Mouse (Mus musculus) liver, embryonic 11.5 days (tissue): ENCODE measurements around the gene Phkg1. TPM values are rescaled to one million over a fixed set of nuclear protein-coding genes. Genes with fewer than 3 reads are reported as not detected.
A peak's percentile ranks its signal among the peaks of the same experiment; 100 is the strongest.

Experiments used
- ATAC-seq: fragments of 200-750 bp; cut with Nextera tagmentation; replicated peaks from 2 replicates; pipeline ENCODE4 v1.8.0; 2017; ENCODE audit warnings: moderate number of reproducible peaks, mild to moderate bottlenecking, moderate TSS enrichment, moderate library complexity; ENCODE audit not compliant: low FRiP score
- DNase-seq: peaks from one replicate; pipeline ENCODE4 v3.0.0-alpha.2; 2017; ENCODE audit warnings: low spot score
- H3K27ac ChIP-seq: fragments of 300-500 bp; sonication (generic); 2 replicates; pipeline ENCODE4 v1.5.1; 2014; ENCODE audit warnings: mild to moderate bottlenecking, low read depth, low read length, control low read depth
- H3K27me3 ChIP-seq: fragments of 300-500 bp; sonication (generic); replicated peaks from 2 replicates; pipeline ENCODE4 v1.6.1; 2014; ENCODE audit warnings: low read length, mixed read lengths; ENCODE audit not compliant: control insufficient read depth, insufficient read depth
- H3K36me3 ChIP-seq: fragments of 300-500 bp; sonication (generic); 2 replicates; pipeline ENCODE4 v1.6.1; 2014; ENCODE audit warnings: mild to moderate bottlenecking, low read length, moderate library complexity, mixed read lengths; ENCODE audit not compliant: control insufficient read depth, insufficient read depth
- H3K4me1 ChIP-seq: fragments of 300-500 bp; sonication (generic); replicated peaks from 2 replicates; pipeline ENCODE4 v1.6.1; 2014; ENCODE audit warnings: low read length, mixed read lengths; ENCODE audit not compliant: control insufficient read depth, insufficient read depth
- H3K4me2 ChIP-seq: fragments of 300-500 bp; sonication (generic); 2 replicates; pipeline ENCODE4 v1.6.1; 2014; ENCODE audit warnings: mild to moderate bottlenecking, control low read depth, moderate library complexity
- H3K4me3 ChIP-seq: fragments of 300-500 bp; sonication (generic); 2 replicates; pipeline ENCODE4 v1.5.1; 2014; ENCODE audit warnings: low read depth, low read length, control low read depth
- H3K9ac ChIP-seq: fragments of 300-500 bp; sonication (generic); 2 replicates; pipeline ENCODE4 v1.6.1; 2014; ENCODE audit warnings: low read depth, low read length, control low read depth
- H3K9me3 ChIP-seq: fragments of 300-500 bp; sonication (generic); 2 replicates; pipeline ENCODE4 v1.6.1; 2016; ENCODE audit warnings: low read length, inconsistent platforms, mixed read lengths; ENCODE audit not compliant: control insufficient read depth
- WGBS: fragments of 180-500 bp; shearing (Covaris S2); extraction: QIAGEN DNeasy Blood & Tissue Kit; methylation state at CpG from one replicate; pipeline ENCODE4 v1.1.7; 2014; 5-methylcytosine and 5-hydroxymethylcytosine counted together
- polyA plus RNA-seq: library from polyadenylated mRNA; unstranded; fragments of >200 nt; fragmentation: Nextera tagmentation; extraction: Ambion mirVana; gene quantifications from 2 replicates; pipeline ENCODE4 v1.2.1, GENCODE M21; 2014

The Phkg1 gene
- polyA plus RNA-seq, 1 experiment from 2014 or later, result 0.29 TPM

- Histone ChIP-seq H3K4me3 (peak overlapping the region; percentile 92), H3K27me3 (no peaks in the 10 kb centered on the region), H3K4me1 (peaks cover 5% of the 10 kb centered on the region), H3K27ac (peak overlapping the region; percentile 98), H3K9ac (peak overlapping the region; percentile 91), H3K36me3 (peaks cover 14% of the 10 kb centered on the region), H3K9me3 (no peaks in the 10 kb centered on the region), H3K4me2 (peak overlapping the region; percentile 85)
- 20% methylated on average over 10 of the region's 10 CpGs for WGBS
- DNase-seq (peak; percentile 48), ATAC-seq (peak; percentile 43; the same call in 1 of the 2 replicates)
Measured at GRCm38 (mm10) chr5:129886271-129886670, 12.1 kb downstream of the Phkg1 start.

GRCm38 (mm10) chr5:129879888-129880287, 18.5 kb downstream of the Phkg1 start:
- Histone ChIP-seq H3K9ac (no peak overlapping the region), H3K27me3 (no peaks in the 10 kb centered on the region), H3K4me3 (no peak overlapping the region), H3K27ac (no peak overlapping the region), H3K9me3 (no peaks in the 10 kb centered on the region), H3K4me2 (no peak overlapping the region), H3K36me3 (peaks cover 21% of the 10 kb centered on the region), H3K4me1 (no peaks in the 10 kb centered on the region)
- DNase-seq, result no peak
- no peak for ATAC-seq
- WGBS, result 64% methylated on average over 3 of the region's 3 CpGs

- Histone ChIP-seq H3K4me2 (no peak overlapping the region), H3K4me3 (no peak overlapping the region), H3K27me3 (no peaks in the 10 kb centered on the region), H3K27ac (no peak overlapping the region), H3K4me1 (no peaks in the 10 kb centered on the region), H3K9ac (no peak overlapping the region), H3K36me3 (peaks cover 18% of the 10 kb centered on the region), H3K9me3 (no peaks in the 10 kb centered on the region)
- 65% methylated on average over 2 of the region's 2 CpGs for WGBS
- DNase-seq (no peak), ATAC-seq (peak; percentile 44; the same call in 1 of the 2 replicates)
Measured at GRCm38 (mm10) chr5:129878946-129879345, 19.4 kb downstream of the Phkg1 start.

- 60% methylated on average over 9 of the region's 9 CpGs for WGBS
- no peak overlapping the region for H3K27ac ChIP-seq
Measured at GRCm38 (mm10) chr5:129877731-129878455, 20.5 kb downstream of the Phkg1 start.

DNA sequence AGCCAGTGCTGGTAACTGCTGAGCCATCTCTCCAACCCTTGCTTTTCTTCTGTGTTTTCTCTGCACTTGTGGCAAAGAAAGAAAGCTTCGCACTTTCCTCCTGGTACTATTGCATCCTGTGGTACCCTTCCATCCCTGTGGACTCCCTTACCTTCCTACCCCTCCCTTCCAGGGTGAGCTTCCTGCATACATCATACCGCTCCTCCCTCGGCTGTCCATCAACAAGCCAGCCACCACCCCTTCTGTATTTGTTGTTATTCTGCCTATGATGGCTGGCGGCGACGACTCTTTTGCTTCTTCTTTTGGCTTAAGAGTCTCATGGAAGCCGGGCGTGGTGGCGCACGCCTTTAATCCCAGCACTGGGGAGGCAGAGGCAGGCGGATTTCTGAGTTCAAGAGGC, 23.3 kb downstream of the Phkg1 start:
- WGBS, result 78% methylated on average over 11 of the region's 11 CpGs
- Histone ChIP-seq H3K4me3 (no peak overlapping the region), H3K4me2 (no peak overlapping the region), H3K27ac (no peak overlapping the region), H3K36me3 (no peaks in the 10 kb centered on the region), H3K9me3 (no peaks in the 10 kb centered on the region), H3K4me1 (no peaks in the 10 kb centered on the region), H3K9ac (no peak overlapping the region), H3K27me3 (no peaks in the 10 kb centered on the region)
- no peak for DNase-seq
- ATAC-seq, result no peak

More at GRCm38 (mm10) chr5:129877731-129878455, 20.5 kb downstream of the Phkg1 start:
- ATAC-seq (no peak), DNase-seq (no peak)
- H3K4me2 ChIP-seq, result no peak overlapping the region
- no peaks in the 10 kb centered on the region for H3K4me1 ChIP-seq
- no peak overlapping the region for H3K9ac ChIP-seq
- H3K9me3 ChIP-seq, result no peaks in the 10 kb centered on the region
- H3K4me3 ChIP-seq, result no peak overlapping the region
- H3K36me3 ChIP-seq, result peaks cover 13% of the 10 kb centered on the region
- H3K27me3 ChIP-seq, result no peaks in the 10 kb centered on the region

- Histone ChIP-seq H3K27ac (no peak overlapping the region), H3K4me2 (no peak overlapping the region), H3K9me3 (no peaks in the 10 kb centered on the region), H3K9ac (no peak overlapping the region), H3K36me3 (no peaks in the 10 kb centered on the region), H3K4me1 (no peaks in the 10 kb centered on the region), H3K27me3 (no peaks in the 10 kb centered on the region), H3K4me3 (no peak overlapping the region)
- no peak for DNase-seq
- ATAC-seq, result no peak
- WGBS, result 74% methylated on average over 12 of the region's 12 CpGs
Measured at GRCm38 (mm10) chr5:129873942-129874341, 24.4 kb downstream of the Phkg1 start.

DNA sequence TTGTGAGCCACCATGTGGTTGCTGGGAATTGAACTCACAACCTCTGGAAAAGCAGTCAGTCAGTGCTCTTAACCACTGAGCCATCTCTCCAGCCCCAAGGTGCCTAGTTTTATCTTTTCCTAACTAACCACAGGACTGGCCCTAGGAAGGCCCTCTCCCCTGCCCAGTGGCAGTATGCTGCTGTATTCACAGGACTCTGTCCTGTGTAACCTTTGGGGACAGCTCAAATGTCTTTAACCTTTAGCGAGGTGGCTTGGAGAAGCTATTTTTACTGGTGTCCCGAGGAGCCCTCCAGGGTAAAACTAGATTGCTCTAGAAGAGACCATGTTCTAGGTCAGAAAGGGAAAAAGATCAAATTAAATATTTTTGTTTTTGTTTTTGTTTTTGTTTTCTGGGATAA, 27.1 kb downstream of the Phkg1 start:
- Histone ChIP-seq H3K27me3 (no peaks in the 10 kb centered on the region), H3K4me2 (no peak overlapping the region), H3K4me3 (no peak overlapping the region), H3K4me1 (no peaks in the 10 kb centered on the region), H3K27ac (no peak overlapping the region), H3K9me3 (no peaks in the 10 kb centered on the region), H3K36me3 (no peaks in the 10 kb centered on the region), H3K9ac (no peak overlapping the region)
- 73% methylated on average over 2 of the region's 2 CpGs for WGBS
- DNase-seq, result no peak
- ATAC-seq, result no peak

DNA sequence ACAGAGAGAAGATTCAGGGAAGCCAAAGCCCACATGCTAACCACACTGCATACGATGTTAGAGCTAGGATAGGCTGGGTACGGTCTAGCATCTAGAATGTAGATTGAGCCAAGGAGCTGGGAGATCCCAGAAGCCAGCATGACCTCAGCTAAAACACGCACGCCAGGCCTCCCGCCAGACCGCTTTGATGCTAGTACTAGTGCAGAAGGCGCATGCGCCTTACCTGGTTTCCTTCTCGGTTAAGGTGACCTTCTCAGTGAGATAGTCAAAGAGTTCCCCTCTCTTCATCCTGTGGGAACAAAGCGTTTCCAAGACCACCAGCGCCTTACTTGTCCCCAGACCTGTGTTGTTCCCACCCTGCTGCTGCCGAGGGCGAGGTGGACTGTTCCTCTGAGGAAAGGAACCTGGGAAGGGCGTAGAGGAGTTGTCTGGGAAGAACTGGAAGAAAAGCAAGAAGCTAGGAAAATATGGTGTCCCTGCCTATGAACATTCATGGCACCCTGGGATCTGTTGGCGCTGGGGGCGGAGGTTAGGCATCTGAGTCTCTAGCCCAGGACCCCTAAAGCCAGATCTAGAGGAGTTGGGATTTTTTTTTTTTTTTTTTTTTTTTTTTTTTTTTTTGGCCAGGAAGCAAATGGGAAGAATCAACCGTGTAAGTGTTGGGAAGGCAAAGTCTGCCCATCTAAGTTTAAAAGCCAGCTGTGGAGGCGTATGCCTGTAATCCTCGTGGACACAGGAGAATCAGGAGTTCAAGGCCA, 28.9 kb downstream of the Phkg1 start:
- 84% methylated on average over 19 of the region's 19 CpGs for WGBS
- H3K9me3 ChIP-seq, result no peaks in the 10 kb centered on the region
- H3K27ac ChIP-seq, result no peak overlapping the region
- H3K4me3 ChIP-seq, result no peak overlapping the region
- no peak for ATAC-seq
- H3K36me3 ChIP-seq, result no peaks in the 10 kb centered on the region
- no peaks in the 10 kb centered on the region for H3K4me1 ChIP-seq
- no peaks in the 10 kb centered on the region for H3K27me3 ChIP-seq
- no peak overlapping the region for H3K4me2 ChIP-seq
- no peak for DNase-seq
- H3K9ac ChIP-seq, result no peak overlapping the region
